Mouse (Mus musculus) effector memory CD4-positive, alpha-beta T cell, adult 7 months (primary cell): ENCODE measurements around the gene Csrnp3. TPM values are rescaled to one million over a fixed set of nuclear protein-coding genes. Genes with fewer than 3 reads are reported as not detected.

ENCODE experiments used
- polyA plus RNA-seq: library from polyadenylated mRNA; unstranded; fragments of 100-300 nt; shearing (Covaris generic); gene quantifications from one replicate; pipeline ENCODE4 v1.2.1, GENCODE M21; 2017

The Csrnp3 gene
- 0.50 TPM for polyA plus RNA-seq

GRCm38 (mm10) chr2:65845551-65845950 is at the start of gene Csrnp3:
Csrnp3 (plus strand) TSS chr2:65845767.

Other genes starting within 250 kb of the Csrnp3 start
- gene Scn2a, start 225.0 kb upstream of the Csrnp3 start, polyA plus RNA-seq: 0.09 TPM